Mouse (Mus musculus) liver, embryonic 12.5 days (tissue): ENCODE data around the gene Jpt1. TPM values are rescaled to one million over a fixed set of nuclear protein-coding genes. Genes with fewer than 3 reads are reported as not detected.

Experiments
- ATAC-seq: fragments of 200-750 bp; cut with Nextera tagmentation; 2 replicates; pipeline ENCODE4 v1.8.0; 2017; ENCODE audit warnings: moderate number of reproducible peaks, mild to moderate bottlenecking, moderate library complexity
- H3K27ac ChIP-seq: fragments of 300-500 bp; sonication (generic); 2 replicates; pipeline ENCODE4 v1.5.1; 2016; ENCODE audit warnings: mild to moderate bottlenecking
- H3K27me3 ChIP-seq: fragments of 300-500 bp; sonication (generic); replicated peaks from 2 replicates; pipeline ENCODE4 v1.6.1; 2016; ENCODE audit warnings: mild to moderate bottlenecking, moderate library complexity
- H3K36me3 ChIP-seq: fragments of 300-500 bp; sonication (generic); 2 replicates; pipeline ENCODE4 v1.6.1; 2016; ENCODE audit warnings: mild to moderate bottlenecking, moderate library complexity
- H3K4me1 ChIP-seq: fragments of 300-500 bp; sonication (generic); 2 replicates; pipeline ENCODE4 v1.6.1; 2016
- H3K4me2 ChIP-seq: fragments of 300-500 bp; sonication (generic); 2 replicates; pipeline ENCODE4 v1.6.1; 2016; ENCODE audit warnings: mild to moderate bottlenecking, moderate library complexity
- H3K4me3 ChIP-seq: fragments of 300-500 bp; sonication (generic); 2 replicates; pipeline ENCODE4 v1.5.1; 2016; ENCODE audit warnings: mild to moderate bottlenecking, moderate library complexity
- H3K9ac ChIP-seq: fragments of 300-500 bp; sonication (generic); 2 replicates; pipeline ENCODE4 v1.6.1; 2016; ENCODE audit warnings: mild to moderate bottlenecking, moderate library complexity
- H3K9me3 ChIP-seq: fragments of 300-500 bp; sonication (generic); replicated peaks from 2 replicates; pipeline ENCODE4 v1.6.1; 2016; ENCODE audit warnings: mild to moderate bottlenecking, moderate library complexity
- WGBS: fragments of 180-500 bp; shearing (Covaris S2); methylation state at CpG from one replicate; pipeline ENCODE4 v1.1.7; 2016; ENCODE audit not compliant: insufficient replicate concordance; 5-methylcytosine and 5-hydroxymethylcytosine counted together
- microRNA-seq: library from miRNA; unstranded; fragments of <30 nt; microRNA quantifications from one replicate; pipeline ENCODE4, GENCODE M21; 2017
- polyA plus RNA-seq: library from polyadenylated mRNA; unstranded; fragments of >200 nt; fragmentation: Nextera tagmentation; extraction: Ambion mirVana; gene quantifications from 2 replicates; pipeline ENCODE4 v1.2.1, GENCODE M21; 2016

The Jpt1 gene
- polyA plus RNA-seq, 1 experiment from 2014 or later = 318 TPM

DNA sequence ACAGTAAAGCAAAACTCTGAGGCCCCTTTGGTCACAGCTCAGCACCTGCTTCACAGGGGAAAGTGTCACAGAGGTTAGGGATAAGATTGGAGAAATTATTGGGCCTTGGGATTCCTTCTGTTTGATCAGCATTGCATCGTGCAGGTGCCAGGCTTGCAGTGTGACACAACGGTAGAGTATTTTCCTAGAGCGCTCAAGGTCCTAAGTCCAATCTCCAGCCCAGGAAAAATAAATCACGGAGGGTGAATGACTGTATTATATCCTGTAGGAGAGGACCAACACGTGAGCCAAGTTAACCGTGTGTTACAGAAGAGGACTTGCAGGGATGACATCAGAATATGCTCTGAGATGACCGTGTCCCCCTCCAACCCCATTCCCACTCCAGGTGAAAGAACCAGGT is 64.0 kb downstream of the Jpt1 start:
- no peak overlapping the region for H3K9ac ChIP-seq
- no peak overlapping the region for H3K4me3 ChIP-seq
- no peaks in the 10 kb centered on the region for H3K36me3 ChIP-seq
- WGBS = 68% methylated on average over 7 of the region's 7 CpGs
- H3K27me3 ChIP-seq = peaks cover 21% of the 10 kb centered on the region; the same call in 1 of the 2 replicates
- no peaks in the 10 kb centered on the region for H3K9me3 ChIP-seq
- ATAC-seq = no peak
- H3K27ac ChIP-seq = no peak overlapping the region
- H3K4me2 ChIP-seq = no peak overlapping the region
- peaks cover 13% of the 10 kb centered on the region; the same call in 1 of the 2 replicates for H3K4me1 ChIP-seq

DNA sequence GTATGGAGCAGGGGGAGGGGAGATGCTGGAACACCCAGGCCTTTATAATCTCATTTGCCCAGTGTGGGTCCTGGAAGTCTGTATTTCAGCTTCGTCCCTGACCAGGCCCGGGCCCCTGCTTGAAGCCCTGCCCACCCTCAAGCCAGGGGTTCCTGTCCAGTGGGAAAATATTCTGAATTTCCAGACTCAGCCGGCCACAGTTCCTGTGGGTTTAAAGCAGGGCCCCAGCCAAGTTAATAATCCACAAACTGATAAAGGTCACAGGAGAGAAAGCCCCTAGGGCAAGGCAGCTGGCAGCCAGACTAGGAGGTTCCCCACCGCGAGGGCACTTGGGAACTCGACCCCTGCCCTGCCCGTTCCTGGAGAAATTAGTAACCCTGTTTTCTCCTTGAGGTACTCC is 65.2 kb downstream of the Jpt1 start:
- H3K27me3 ChIP-seq = peaks cover 25% of the 10 kb centered on the region; the same call in 1 of the 2 replicates
- 55% methylated on average over 7 of the region's 7 CpGs for WGBS
- no peaks in the 10 kb centered on the region for H3K36me3 ChIP-seq
- H3K9me3 ChIP-seq = no peaks in the 10 kb centered on the region
- peaks cover 13% of the 10 kb centered on the region; the same call in 1 of the 2 replicates for H3K4me1 ChIP-seq
- H3K4me3 ChIP-seq = no peak overlapping the region
- no peak overlapping the region for H3K4me2 ChIP-seq
- peak overlapping the region; percentile 45 for H3K27ac ChIP-seq
- ATAC-seq = no peak; the same call in 1 of the 2 replicates
- no peak overlapping the region for H3K9ac ChIP-seq

DNA sequence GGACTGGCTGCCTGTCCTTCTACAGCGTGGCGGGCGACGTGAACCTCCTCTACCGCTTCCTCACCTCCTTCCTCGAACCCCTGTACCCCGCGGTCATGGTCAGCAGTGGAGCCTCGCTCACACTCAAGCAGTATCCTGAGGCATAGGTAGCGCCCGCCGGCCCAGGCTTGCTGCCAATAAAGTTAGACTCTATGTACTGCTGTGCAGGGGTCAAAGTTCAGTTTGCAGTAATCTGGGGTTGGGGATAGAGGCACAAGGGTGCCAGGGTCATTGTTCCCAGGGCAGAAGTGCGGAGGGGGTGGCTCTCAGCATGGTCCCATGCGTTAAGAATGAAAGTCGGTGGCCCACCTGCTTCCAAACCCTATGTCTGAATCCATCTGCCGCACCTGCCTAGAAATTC is 66.1 kb downstream of the Jpt1 start:
- H3K4me1 ChIP-seq = peaks cover 13% of the 10 kb centered on the region; the same call in 1 of the 2 replicates
- WGBS = 65% methylated on average over 16 of the region's 16 CpGs
- peak; percentile 37 for ATAC-seq
- no peaks in the 10 kb centered on the region for H3K9me3 ChIP-seq
- H3K27ac ChIP-seq = peak overlapping the region; percentile 45
- H3K36me3 ChIP-seq = no peaks in the 10 kb centered on the region
- no peak overlapping the region for H3K4me3 ChIP-seq
- no peak overlapping the region for H3K9ac ChIP-seq
- no peak overlapping the region for H3K4me2 ChIP-seq
- H3K27me3 ChIP-seq = peaks cover 25% of the 10 kb centered on the region; the same call in 1 of the 2 replicates

Small RNAs within 50 kb of the gene (microRNA-seq; reads per million reads assigned to microRNA genes)
- gene Mir3968 = not detected

Other genes with a start within 250 kb of the Jpt1 start
- gene Grin2c, start 247.1 kb downstream of the Jpt1 start, polyA plus RNA-seq = 0.51 and 0.62 TPM in 2 replicates
- 17.1 and 17.8 TPM in 2 replicates for gene Fdxr, start 237.3 kb downstream of the Jpt1 start, polyA plus RNA-seq
- gene Fads6, start 216.7 kb downstream of the Jpt1 start, polyA plus RNA-seq = 2.2 and 2.4 TPM in 2 replicates
- gene Otop2, start 207.2 kb downstream of the Jpt1 start, polyA plus RNA-seq = not detected in 2 replicates
- 0.25 and 0.32 TPM in 2 replicates for gene Ush1g, start 192.3 kb downstream of the Jpt1 start, polyA plus RNA-seq
- gene Otop3, start 179.7 kb downstream of the Jpt1 start, polyA plus RNA-seq = not detected in 2 replicates
- 1.8 TPM in 2 replicates for gene Hid1, start 146.6 kb downstream of the Jpt1 start, polyA plus RNA-seq
- 4.2 TPM in 2 replicates for gene Cdr2l, start 132.5 kb downstream of the Jpt1 start, polyA plus RNA-seq
- gene Mrpl58, start 110.6 kb downstream of the Jpt1 start, polyA plus RNA-seq = 116 and 120 TPM in 2 replicates
- 624 and 630 TPM in 2 replicates for gene Atp5h, start 94.4 kb downstream of the Jpt1 start, polyA plus RNA-seq
- gene Kctd2, start 94.3 kb downstream of the Jpt1 start, polyA plus RNA-seq = 8.6 and 9.3 TPM in 2 replicates
- gene Trim80, start 73.8 kb downstream of the Jpt1 start, polyA plus RNA-seq = 0.18 and 0.22 TPM in 2 replicates
- 0.08 and 0.10 TPM in 2 replicates for gene Slc16a5, start 51.9 kb downstream of the Jpt1 start, polyA plus RNA-seq
- gene Armc7, start 38.7 kb downstream of the Jpt1 start, polyA plus RNA-seq = 4.0 and 4.2 TPM in 2 replicates
- gene Nt5c, start 22.5 kb downstream of the Jpt1 start, polyA plus RNA-seq = 68.4 and 69.0 TPM in 2 replicates
- 574 and 585 TPM in 2 replicates for gene Sumo2, start 21.9 kb upstream of the Jpt1 start, polyA plus RNA-seq
- 202 and 216 TPM in 2 replicates for gene Nup85, start 50.0 kb upstream of the Jpt1 start, polyA plus RNA-seq
- gene Mrps7, start 89.5 kb upstream of the Jpt1 start, polyA plus RNA-seq = 83.1 and 87.3 TPM in 2 replicates
- gene Gga3, start 89.7 kb upstream of the Jpt1 start, polyA plus RNA-seq = 14.0 and 14.7 TPM in 2 replicates
- gene Mif4gd, start 98.6 kb upstream of the Jpt1 start, polyA plus RNA-seq = 26.6 and 27.1 TPM in 2 replicates
- gene Slc25a19, start 113.9 kb upstream of the Jpt1 start, polyA plus RNA-seq = 15.7 and 17.2 TPM in 2 replicates
- 78.6 and 89.6 TPM in 2 replicates for gene Grb2, start 194.2 kb upstream of the Jpt1 start, polyA plus RNA-seq